In the genomic region with DNA sequence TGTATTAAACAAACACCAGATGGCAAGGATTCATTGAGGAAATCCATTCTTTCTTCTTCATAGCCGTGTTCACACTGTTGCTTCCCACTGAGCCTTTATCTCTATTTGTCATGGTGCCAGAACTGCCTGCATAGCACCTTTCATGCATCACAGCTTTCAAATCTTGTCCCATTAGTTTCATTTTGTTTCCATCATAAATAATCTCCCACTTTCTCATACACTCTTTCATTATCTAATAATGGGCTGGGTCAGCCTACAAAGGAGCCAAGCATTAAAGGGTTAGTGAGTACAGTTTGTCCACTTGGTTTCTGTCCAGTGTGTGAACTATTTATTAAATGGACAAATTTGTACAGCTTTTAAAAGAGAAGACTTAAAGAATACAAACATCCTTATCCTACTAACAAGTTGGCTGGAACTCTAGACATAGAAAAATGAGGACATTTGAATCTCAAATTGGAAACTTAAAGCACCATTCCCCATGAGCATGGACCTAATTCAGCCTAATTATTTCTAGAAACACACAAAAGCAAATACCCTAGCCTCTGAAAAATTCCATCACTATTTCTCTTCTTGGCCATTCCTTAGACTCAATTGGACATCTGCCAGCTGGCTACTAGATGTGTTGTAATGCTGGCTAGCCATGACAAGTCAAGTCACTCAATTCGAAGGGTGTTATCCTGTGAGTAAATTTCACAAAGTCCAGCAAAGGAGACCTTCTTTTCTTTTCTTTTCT, we compare ENCODE assay signal across 11 mouse cellular contexts.
A peak's percentile ranks its signal among the peaks of the same experiment; 100 is the strongest.
DNase-seq lines count a peak whose midpoint lies in the region; ATAC-seq lines count a peak whose summit lies in the region.
"Had no signal": no experiment of that assay in that cellular context is flagged by ENCODE, and none has a peak within 500 bp of the region (broad histone marks: within the 10 kb centered on the region; RNA-seq: fewer than 3 reads in every experiment).

No protein-coding gene starts in this region.

- H3K4me1 ChIP-seq in forebrain, embryonic 12.5 days = peaks cover 4% of the 10 kb centered on the region
- no peaks in the 10 kb centered on the region for H3K4me1 ChIP-seq in midbrain, embryonic 14.5 days (ENCODE audit: control insufficient read depth, insufficient read depth, low read length)
- H3K4me1 ChIP-seq: kidney, embryonic 15.5 days; stomach, embryonic 15.5 days had no signal

- peak; percentile 78; the same call in 1 of the 2 replicates for ATAC-seq in forebrain, embryonic 12.5 days (ENCODE audit: low FRiP score)
- ATAC-seq in midbrain, embryonic 14.5 days (ENCODE audit: low FRiP score, low TSS enrichment) = no peak

- H3K27me3 ChIP-seq in forebrain, embryonic 12.5 days = peaks cover 8% of the 10 kb centered on the region; the same call in 1 of the 2 replicates
- H3K27me3 ChIP-seq in midbrain, embryonic 14.5 days (ENCODE audit: control insufficient read depth, insufficient read depth, low read length) = no peaks in the 10 kb centered on the region
- H3K27me3 ChIP-seq: kidney, embryonic 15.5 days; stomach, embryonic 15.5 days had no signal

- H3K36me3 ChIP-seq in forebrain, embryonic 12.5 days (replicated peaks) = no peaks in the 10 kb centered on the region
- no peaks in the 10 kb centered on the region for H3K36me3 ChIP-seq in midbrain, embryonic 14.5 days (ENCODE audit: control insufficient read depth, insufficient read depth, low read length)
- H3K36me3 ChIP-seq: kidney, embryonic 15.5 days; stomach, embryonic 15.5 days had no signal

- H3K4me3 ChIP-seq in forebrain, embryonic 12.5 days (replicated peaks) = no peak overlapping the region
- H3K4me3 ChIP-seq in midbrain, embryonic 14.5 days (replicated peaks; ENCODE audit: low read depth, low read length) = no peak overlapping the region
- H3K4me3 ChIP-seq: kidney, embryonic 15.5 days; stomach, embryonic 15.5 days had no signal

- H3K27ac ChIP-seq in forebrain, embryonic 12.5 days = 0 out of 2 replicates have a peak overlapping the region, but pooled peaks have one; percentile 42
- H3K27ac ChIP-seq in midbrain, embryonic 14.5 days (replicated peaks; ENCODE audit: low read depth, low read length) = no peak overlapping the region
- H3K27ac ChIP-seq: kidney, embryonic 15.5 days; macrophage; stomach, embryonic 15.5 days had no signal

- no peak overlapping the region for H3K4me2 ChIP-seq in forebrain, embryonic 12.5 days
- H3K4me2 ChIP-seq in midbrain, embryonic 14.5 days (ENCODE audit: low read length) = no peak overlapping the region
- H3K4me2 ChIP-seq: kidney, embryonic 15.5 days; stomach, embryonic 15.5 days had no signal

- H3K9ac ChIP-seq in forebrain, embryonic 12.5 days = no peak overlapping the region
- H3K9ac ChIP-seq in midbrain, embryonic 14.5 days (replicated peaks; ENCODE audit: low read length) = no peak overlapping the region
- H3K9ac ChIP-seq: kidney, embryonic 15.5 days; stomach, embryonic 15.5 days had no signal

- DNase-seq in cerebellum, postnatal 14 days = peak; percentile 22 to 38
- DNase-seq in cerebellum, adult 18-20 months = no peak
- peak; percentile 32 for DNase-seq in lung, postnatal 10 days
- no peak for DNase-seq in lung, postnatal 4 days
- peak; percentile 52 for DNase-seq in midbrain, embryonic 14.5 days
- no peak for DNase-seq in urinary bladder, postnatal 10 days (ENCODE audit: low spot score)
- DNase-seq in ovary, postnatal 36 days (ENCODE audit: low spot score) = no peak

- H3K9me3 ChIP-seq in forebrain, embryonic 12.5 days = no peaks in the 10 kb centered on the region
- H3K9me3 ChIP-seq in midbrain, embryonic 14.5 days (ENCODE audit: control insufficient read depth, low read length) = no peaks in the 10 kb centered on the region
- H3K9me3 ChIP-seq: kidney, embryonic 15.5 days; stomach, embryonic 15.5 days had no signal

- WGBS in forebrain, embryonic 12.5 days = 13% methylated on average over 2 of the region's 2 CpGs
- 17% methylated on average over 2 of the region's 2 CpGs for WGBS in midbrain, embryonic 14.5 days

Comparison
In these comparisons a context has a peak if more than half of its experiments do, and no peak if none do; other contexts are left out.
1. DNase-seq: peak in cerebellum, postnatal 14 days (2 of 2), lung, postnatal 10 days (single experiment) and midbrain, embryonic 14.5 days (single experiment); none in cerebellum, adult 18-20 months (0 of 2), lung, postnatal 4 days (0 of 2), urinary bladder, postnatal 10 days (single experiment) and ovary, postnatal 36 days (single experiment).